Mouse (Mus musculus): ENCODE measurements around the gene Tap2. TPM values are rescaled to one million over a fixed set of nuclear protein-coding genes. Genes with fewer than 3 reads are reported as not detected.
A peak's percentile ranks its signal among the peaks of the same experiment; 100 is the strongest.

The Tap2 gene
- polyA plus RNA-seq, 1 experiment from 2014 or later, result 1.7 TPM

DNA sequence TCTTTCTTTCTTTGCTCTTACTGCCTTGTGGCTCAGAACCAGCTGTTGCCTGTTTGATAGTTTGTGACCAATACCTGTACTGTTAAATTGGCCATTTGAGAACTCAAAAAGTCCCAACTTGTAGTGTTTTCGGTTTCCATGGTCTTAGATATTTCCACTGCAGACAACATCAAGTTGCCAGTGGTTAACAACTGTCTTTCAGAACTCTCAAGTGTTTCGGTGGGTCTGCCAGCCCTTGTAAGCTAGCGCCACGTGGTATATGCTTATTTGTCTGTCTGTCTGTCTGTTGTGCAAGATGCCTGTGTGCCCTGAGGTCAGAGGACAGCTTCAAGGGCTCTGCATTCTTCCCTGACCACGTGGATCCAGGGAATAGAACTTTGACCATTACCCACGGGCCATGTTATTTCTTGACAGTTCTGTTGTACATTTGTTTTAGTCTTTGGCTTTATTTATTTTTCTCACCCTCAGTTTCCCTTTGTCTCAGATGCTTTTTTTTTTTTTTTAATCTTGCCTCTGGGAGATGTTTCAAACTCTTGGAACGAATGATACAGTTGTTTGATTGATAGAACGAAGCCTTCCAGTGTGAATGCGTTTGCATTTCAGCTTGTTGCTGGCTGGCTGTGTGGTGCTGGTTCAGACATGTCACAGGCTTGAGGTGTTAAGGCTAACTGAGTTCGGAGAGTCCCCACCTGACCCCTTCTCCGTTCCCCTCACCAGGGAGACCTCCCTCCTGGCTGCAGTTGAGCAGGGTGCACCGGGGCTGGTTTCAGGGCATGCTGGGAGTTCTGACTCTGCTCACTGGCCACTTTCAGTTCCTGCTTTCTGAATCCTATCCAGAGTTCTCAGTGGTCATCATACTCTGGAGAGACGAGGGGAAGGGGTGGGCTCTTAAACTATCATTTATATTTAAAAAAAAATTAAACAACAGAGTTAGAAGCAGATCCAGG, 23.1 kb upstream of the Tap2 start:
- Histone ChIP-seq H3K36me3 (replicated peaks) (no peaks in the 10 kb centered on the region), H3K4me3 (no peak overlapping the region), H3K27me3 (replicated peaks) (peaks cover 4% of the 10 kb centered on the region), H3K4me1 (no peaks in the 10 kb centered on the region), H3K9ac (no peak overlapping the region), H3K4me2 (no peak overlapping the region), H3K9me3 (no peaks in the 10 kb centered on the region), H3K27ac (no peak overlapping the region)
- 77% methylated on average over 13 of the region's 13 CpGs for WGBS
- ATAC-seq (replicated peaks), result no peak

DNA sequence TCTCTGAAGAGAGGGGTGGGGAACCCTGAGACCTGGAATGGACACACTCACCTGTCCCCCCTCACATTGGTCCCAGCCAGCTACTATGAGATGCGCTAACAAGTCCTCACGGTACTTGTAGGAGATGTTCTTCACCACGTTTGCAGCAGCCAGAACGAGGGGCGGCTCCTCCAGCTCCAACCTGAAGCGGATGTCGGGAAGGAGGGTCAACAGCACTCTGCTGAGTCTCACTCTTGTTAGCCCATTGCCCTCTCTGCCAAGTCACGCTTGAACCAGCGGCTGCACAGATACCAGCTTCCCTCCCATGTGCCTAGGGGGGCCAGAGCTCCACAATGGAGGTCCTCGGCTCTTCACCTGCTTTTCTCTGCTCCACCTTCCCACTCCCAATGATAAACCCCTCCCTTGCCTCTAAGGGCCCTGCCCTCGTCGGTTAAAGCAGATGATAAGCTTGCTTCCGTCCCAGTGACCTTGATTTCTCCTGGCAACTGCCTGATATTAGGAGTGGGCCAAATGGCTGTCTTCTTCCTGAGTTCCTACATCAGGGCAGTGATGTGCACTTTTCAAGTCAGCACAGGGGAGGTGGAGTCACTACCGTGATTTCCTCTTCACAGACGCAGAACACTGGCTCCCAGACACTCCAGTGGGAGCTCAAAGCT, 19.6 kb upstream of the Tap2 start:
- H3K9me3 ChIP-seq, result no peaks in the 10 kb centered on the region
- no peak overlapping the region for H3K4me2 ChIP-seq
- H3K4me3 ChIP-seq, result no peak overlapping the region
- no peak for ATAC-seq (replicated peaks)
- H3K4me1 ChIP-seq, result peaks cover 17% of the 10 kb centered on the region
- no peaks in the 10 kb centered on the region for H3K36me3 ChIP-seq (replicated peaks)
- 80% methylated on average over 15 of the region's 15 CpGs for WGBS
- no peak overlapping the region for H3K9ac ChIP-seq
- no peak overlapping the region for H3K27ac ChIP-seq
- H3K27me3 ChIP-seq (replicated peaks), result peaks cover 34% of the 10 kb centered on the region

DNA sequence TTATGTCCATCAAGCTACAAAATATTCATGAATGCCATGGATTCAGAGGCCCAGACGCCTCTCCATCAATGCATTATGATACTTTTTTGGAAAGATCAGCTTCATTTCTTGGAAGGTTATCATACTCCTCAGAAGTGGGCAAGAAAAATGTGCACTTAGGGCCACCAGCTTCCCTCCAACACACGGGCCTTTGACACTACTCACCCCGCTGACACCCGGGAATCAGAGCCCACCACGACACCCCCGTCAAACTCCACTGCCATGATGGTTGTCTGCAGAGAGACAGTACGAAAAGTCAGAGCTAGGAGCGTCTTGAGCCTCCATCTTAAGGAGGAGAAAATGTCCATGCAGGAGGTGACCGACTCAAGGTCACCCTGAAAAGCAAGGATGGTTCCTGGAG, 17.8 kb upstream of the Tap2 start:
- no peak for ATAC-seq (replicated peaks)
- Histone ChIP-seq H3K27me3 (replicated peaks) (peaks cover 49% of the 10 kb centered on the region), H3K4me3 (no peak overlapping the region), H3K9me3 (no peaks in the 10 kb centered on the region), H3K9ac (no peak overlapping the region), H3K36me3 (replicated peaks) (no peaks in the 10 kb centered on the region), H3K27ac (no peak overlapping the region), H3K4me1 (peaks cover 17% of the 10 kb centered on the region), H3K4me2 (no peak overlapping the region)
- WGBS, result 88% methylated on average over 9 of the region's 9 CpGs

DNA sequence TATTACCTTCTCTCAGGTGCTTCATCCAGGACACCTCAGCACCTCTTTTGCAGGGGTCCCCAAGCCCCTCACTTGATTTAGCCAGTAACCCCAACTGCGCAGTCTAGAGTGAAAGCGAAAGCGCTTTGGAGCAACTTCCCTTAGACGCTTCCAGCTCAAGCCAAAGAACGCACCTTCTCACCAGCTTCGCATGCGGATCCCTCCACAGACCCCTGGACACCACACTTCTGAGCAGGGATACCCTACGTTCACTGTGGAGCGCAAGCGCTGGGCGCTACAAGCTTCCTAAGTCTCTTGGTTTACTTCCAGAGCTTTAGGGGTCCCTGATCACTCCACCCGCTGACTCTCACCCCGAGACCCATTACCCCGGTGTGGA, 16.5 kb upstream of the Tap2 start:
- peak overlapping the region; percentile 36 for H3K9ac ChIP-seq
- peak; percentile 31; the same call in 1 of the 2 replicates for ATAC-seq (replicated peaks)
- H3K4me1 ChIP-seq, result peaks cover 17% of the 10 kb centered on the region
- H3K4me2 ChIP-seq, result peak overlapping the region; percentile 73
- no peak overlapping the region for H3K27ac ChIP-seq
- H3K9me3 ChIP-seq, result no peaks in the 10 kb centered on the region
- no peaks in the 10 kb centered on the region for H3K36me3 ChIP-seq (replicated peaks)
- 2% methylated on average over 14 of the region's 14 CpGs for WGBS
- peaks cover 56% of the 10 kb centered on the region for H3K27me3 ChIP-seq (replicated peaks)
- peak overlapping the region; percentile 42 for H3K4me3 ChIP-seq

DNA sequence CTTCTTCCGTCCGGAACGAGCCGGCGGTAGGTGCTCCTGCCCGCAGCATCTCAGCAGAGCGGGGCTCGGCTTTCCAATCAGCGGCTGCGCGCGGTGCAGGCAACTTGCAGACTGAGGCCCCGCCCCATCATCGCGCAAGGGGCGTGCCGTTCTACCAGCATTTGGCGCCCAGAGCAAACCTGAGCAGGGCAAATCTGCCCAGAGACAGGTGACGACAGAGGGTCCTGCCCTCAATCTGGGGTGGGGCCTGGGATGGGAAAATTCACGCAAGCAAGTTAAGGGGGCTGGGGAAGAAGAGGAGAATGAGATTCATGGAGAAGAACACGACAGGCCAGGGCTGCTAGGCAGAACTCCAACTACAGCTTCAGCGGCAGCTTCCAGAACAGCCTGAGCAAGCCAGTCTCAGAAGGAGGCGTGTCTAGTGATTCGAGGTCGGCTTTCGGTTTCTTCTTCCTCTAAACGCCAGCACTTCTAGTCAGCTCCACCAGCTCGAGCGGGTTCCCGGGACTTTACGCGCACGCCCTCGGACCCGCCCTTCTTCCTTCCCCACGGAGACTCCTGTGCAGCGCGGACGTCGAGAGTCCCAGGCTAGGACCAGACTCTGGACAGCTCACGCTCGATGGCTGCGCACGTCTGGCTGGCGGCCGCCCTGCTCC, 15.9 kb upstream of the Tap2 start, which contains the start of the genes Tap1 and Psmb9:
Gene Tap1 (plus strand): TSS at position 293 of the 656 bp plus-strand sequence.
Gene Psmb9 (minus strand): TSS at position 504 of the 656 bp plus-strand sequence.
- H3K9me3 ChIP-seq, result no peaks in the 10 kb centered on the region
- H3K4me1 ChIP-seq, result peaks cover 17% of the 10 kb centered on the region
- H3K27me3 ChIP-seq (replicated peaks), result peaks cover 61% of the 10 kb centered on the region
- peak within 1 kb of the TSS; percentile 73 for H3K4me2 ChIP-seq
- H3K36me3 ChIP-seq (replicated peaks), result no peaks in the 10 kb centered on the region
- no peak within 1 kb of the TSS for H3K27ac ChIP-seq
- H3K4me3 ChIP-seq, result peak within 1 kb of the TSS; percentile 42
- H3K9ac ChIP-seq, result peak within 1 kb of the TSS; percentile 36
- peak; percentile 95 for ATAC-seq (replicated peaks)
- WGBS, result 0% methylated on average over 46 of the region's 46 CpGs

DNA sequence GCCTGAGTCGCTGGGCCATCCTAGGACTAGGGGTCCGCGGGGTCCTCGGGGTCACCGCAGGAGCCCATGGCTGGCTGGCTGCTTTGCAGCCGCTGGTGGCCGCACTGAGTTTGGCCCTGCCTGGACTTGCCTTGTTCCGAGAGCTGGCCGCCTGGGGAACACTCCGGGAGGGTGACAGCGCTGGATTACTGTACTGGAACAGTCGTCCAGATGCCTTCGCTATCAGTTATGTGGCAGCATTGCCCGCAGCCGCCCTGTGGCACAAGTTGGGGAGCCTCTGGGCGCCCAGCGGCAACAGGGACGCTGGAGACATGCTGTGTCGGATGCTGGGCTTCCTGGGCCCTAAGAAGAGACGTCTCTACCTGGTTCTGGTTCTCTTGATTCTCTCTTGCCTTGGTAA, 15.3 kb upstream of the Tap2 start:
- peak overlapping the region; percentile 73 for H3K4me2 ChIP-seq
- H3K27me3 ChIP-seq (replicated peaks), result peaks cover 68% of the 10 kb centered on the region
- peak overlapping the region; percentile 42 for H3K4me3 ChIP-seq
- peaks cover 17% of the 10 kb centered on the region for H3K4me1 ChIP-seq
- peak overlapping the region; percentile 36; the same call in 1 of the 2 replicates for H3K9ac ChIP-seq
- H3K27ac ChIP-seq, result no peak overlapping the region
- WGBS, result 3% methylated on average over 20 of the region's 20 CpGs
- no peak for ATAC-seq (replicated peaks)
- H3K36me3 ChIP-seq (replicated peaks), result no peaks in the 10 kb centered on the region
- H3K9me3 ChIP-seq, result no peaks in the 10 kb centered on the region

DNA sequence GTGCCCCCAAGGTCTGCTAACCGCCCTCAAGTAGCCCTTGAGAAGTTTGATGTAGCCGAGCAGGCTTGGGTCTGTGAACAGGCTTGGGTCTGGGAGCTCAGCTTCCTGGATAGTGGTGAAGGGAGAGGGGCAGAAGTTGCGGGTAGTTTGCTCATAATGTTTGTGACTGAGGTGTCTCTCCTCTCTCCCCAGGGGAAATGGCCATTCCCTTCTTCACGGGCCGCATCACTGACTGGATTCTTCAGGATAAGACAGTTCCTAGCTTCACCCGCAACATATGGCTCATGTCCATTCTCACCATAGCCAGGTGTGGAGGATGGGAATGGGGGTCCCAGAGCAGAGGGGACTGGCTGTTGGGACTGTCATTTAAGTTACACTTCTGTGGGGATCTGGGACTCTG, 14.3 kb upstream of the Tap2 start:
- no peaks in the 10 kb centered on the region for H3K36me3 ChIP-seq (replicated peaks)
- ATAC-seq (replicated peaks), result no peak
- H3K4me3 ChIP-seq, result no peak overlapping the region
- H3K27ac ChIP-seq, result no peak overlapping the region
- H3K27me3 ChIP-seq (replicated peaks), result peaks cover 76% of the 10 kb centered on the region
- peaks cover 17% of the 10 kb centered on the region for H3K4me1 ChIP-seq
- no peak overlapping the region for H3K9ac ChIP-seq
- 66% methylated on average over 6 of the region's 6 CpGs for WGBS
- H3K9me3 ChIP-seq, result no peaks in the 10 kb centered on the region
- H3K4me2 ChIP-seq, result no peak overlapping the region

DNA sequence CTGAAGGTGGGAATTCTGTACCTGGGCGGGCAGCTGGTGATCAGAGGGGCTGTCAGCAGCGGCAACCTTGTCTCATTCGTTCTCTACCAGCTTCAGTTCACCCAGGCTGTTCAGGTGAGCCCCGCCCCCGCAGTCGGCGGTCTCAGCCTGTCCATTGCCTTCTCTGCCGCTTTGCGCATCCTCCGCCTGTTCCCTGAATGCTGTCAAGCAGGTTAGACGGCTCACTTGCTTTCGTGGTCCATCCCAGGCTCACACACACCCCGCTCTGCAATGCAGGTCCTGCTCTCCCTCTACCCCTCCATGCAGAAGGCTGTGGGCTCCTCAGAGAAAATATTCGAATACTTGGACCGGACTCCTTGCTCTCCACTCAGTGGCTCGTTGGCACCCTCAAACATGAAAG, 10.5 kb upstream of the Tap2 start:
- H3K36me3 ChIP-seq (replicated peaks), result no peaks in the 10 kb centered on the region
- H3K27me3 ChIP-seq (replicated peaks), result peaks cover 80% of the 10 kb centered on the region
- no peak overlapping the region for H3K27ac ChIP-seq
- 24% methylated on average over 16 of the region's 16 CpGs for WGBS
- H3K9me3 ChIP-seq, result no peaks in the 10 kb centered on the region
- no peak overlapping the region for H3K9ac ChIP-seq
- no peak overlapping the region for H3K4me3 ChIP-seq
- ATAC-seq (replicated peaks), result no peak
- H3K4me2 ChIP-seq, result no peak overlapping the region
- H3K4me1 ChIP-seq, result peaks cover 16% of the 10 kb centered on the region

DNA sequence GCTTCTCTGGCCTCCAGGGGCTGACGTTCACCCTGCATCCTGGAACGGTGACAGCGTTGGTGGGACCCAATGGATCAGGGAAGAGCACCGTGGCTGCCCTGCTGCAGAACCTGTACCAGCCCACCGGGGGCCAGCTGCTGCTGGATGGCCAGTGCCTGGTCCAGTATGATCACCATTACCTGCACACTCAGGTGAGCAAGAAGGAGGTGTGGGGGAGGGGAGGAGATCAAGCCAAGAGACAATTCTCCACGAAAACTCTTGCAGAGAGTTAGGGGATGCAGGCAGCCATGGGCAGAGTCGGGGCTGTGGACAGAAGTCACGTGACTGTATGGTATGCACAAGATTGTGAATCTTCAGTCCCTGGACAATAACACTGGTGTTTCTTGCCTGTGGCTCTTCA, 9.9 kb upstream of the Tap2 start:
- no peak for ATAC-seq (replicated peaks)
- WGBS, result 59% methylated on average over 8 of the region's 8 CpGs
- H3K9ac ChIP-seq, result no peak overlapping the region
- peaks cover 81% of the 10 kb centered on the region for H3K27me3 ChIP-seq (replicated peaks)
- H3K4me1 ChIP-seq, result peaks cover 15% of the 10 kb centered on the region
- no peak overlapping the region for H3K4me2 ChIP-seq
- H3K4me3 ChIP-seq, result no peak overlapping the region
- H3K27ac ChIP-seq, result no peak overlapping the region
- H3K9me3 ChIP-seq, result no peaks in the 10 kb centered on the region
- no peaks in the 10 kb centered on the region for H3K36me3 ChIP-seq (replicated peaks)

DNA sequence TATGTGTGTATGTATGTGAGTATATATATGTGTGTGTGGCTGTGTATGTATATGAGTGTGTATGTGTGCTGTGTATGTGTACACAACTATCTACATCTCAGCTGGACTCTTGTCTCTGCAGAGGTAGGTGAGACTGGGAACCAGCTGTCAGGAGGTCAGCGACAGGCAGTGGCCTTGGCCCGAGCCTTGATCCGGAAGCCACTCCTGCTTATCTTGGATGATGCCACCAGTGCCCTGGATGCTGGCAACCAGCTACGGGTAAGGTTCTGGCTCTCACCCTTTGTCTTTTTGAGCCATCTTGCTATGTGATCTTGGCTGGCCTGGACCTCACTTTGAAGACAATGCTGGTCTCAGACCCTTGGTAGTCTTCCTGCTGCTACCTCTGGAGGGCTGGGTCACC, 8.6 kb upstream of the Tap2 start:
- Histone ChIP-seq H3K27ac (no peak overlapping the region), H3K36me3 (replicated peaks) (no peaks in the 10 kb centered on the region), H3K27me3 (replicated peaks) (peaks cover 82% of the 10 kb centered on the region), H3K4me1 (peaks cover 15% of the 10 kb centered on the region), H3K4me2 (no peak overlapping the region), H3K4me3 (no peak overlapping the region), H3K9ac (no peak overlapping the region), H3K9me3 (no peaks in the 10 kb centered on the region)
- 88% methylated on average over 4 of the region's 4 CpGs for WGBS
- no peak for ATAC-seq (replicated peaks)

DNA sequence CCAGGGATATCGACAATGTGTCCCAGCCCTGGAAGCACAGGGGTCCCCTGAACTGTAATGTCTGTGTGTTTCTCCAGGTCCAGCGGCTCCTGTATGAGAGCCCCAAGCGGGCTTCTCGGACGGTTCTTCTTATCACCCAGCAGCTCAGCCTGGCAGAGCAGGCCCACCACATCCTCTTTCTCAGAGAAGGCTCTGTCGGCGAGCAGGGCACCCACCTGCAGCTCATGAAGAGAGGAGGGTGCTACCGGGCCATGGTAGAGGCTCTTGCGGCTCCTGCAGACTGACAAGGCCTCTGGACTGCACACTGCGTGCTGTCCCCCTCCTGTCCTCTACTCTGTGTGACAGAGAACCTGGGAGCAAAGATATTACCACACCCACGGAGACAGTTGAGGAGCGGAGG, 6.8 kb upstream of the Tap2 start:
- H3K4me3 ChIP-seq, result no peak overlapping the region
- no peak overlapping the region for H3K27ac ChIP-seq
- H3K36me3 ChIP-seq (replicated peaks), result no peaks in the 10 kb centered on the region
- H3K4me1 ChIP-seq, result peaks cover 15% of the 10 kb centered on the region
- no peak overlapping the region for H3K4me2 ChIP-seq
- ATAC-seq (replicated peaks), result no peak
- H3K27me3 ChIP-seq (replicated peaks), result peaks cover 75% of the 10 kb centered on the region
- no peaks in the 10 kb centered on the region for H3K9me3 ChIP-seq
- 29% methylated on average over 12 of the region's 12 CpGs for WGBS
- no peak overlapping the region for H3K9ac ChIP-seq
